Comparison of ENCODE assay signal across 11 mouse cellular contexts in the genomic region with DNA sequence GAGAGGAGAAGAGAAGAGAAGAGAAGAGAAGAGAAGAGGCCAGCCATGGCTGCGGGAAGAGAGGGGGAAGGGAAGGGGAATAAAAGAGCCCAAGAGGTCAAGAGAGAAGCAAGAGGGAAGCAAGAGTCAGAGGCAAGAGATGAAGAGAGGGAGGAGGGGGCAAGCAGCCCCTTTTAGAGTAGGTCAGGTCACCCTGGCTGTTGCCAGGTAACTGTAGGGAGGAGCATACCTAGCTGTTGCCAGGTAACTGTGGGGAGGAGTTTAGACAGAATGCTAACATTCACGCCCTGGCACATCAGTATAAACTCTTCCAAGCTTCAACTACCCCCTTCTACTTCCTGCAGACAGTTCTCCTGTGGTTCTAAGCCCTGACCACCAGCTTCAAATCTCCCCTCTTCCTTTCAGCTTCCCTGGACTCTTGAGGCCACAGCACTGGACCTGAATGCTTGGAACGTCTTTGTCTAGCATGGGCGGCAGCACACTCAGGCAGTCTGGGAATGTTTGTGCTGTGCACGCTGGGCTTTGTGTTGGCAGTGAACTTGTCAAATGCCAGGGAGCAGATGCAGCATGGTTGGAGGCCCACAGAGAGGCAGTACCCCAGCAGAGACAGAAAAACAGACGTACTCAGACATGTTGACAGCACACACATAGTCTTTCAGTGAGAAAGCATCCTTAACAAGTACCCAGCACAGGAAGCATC. TPM values are rescaled to one million over a fixed set of nuclear protein-coding genes. Genes with fewer than 3 reads are reported as not detected.
A peak's percentile ranks its signal among the peaks of the same experiment; 100 is the strongest.
DNase-seq lines count a peak whose midpoint lies in the region; ATAC-seq lines count a peak whose summit lies in the region.
"Had no signal": no experiment of that assay in that cellular context is flagged by ENCODE, and none has a peak within 500 bp of the region (broad histone marks: within the 10 kb centered on the region; RNA-seq: fewer than 3 reads in every experiment).

No protein-coding gene starts in this region.

- H3K4me3 ChIP-seq in heart, embryonic 13.5 days, result no peak overlapping the region
- H3K4me3 ChIP-seq in limb, embryonic 10.5 days, result no peak overlapping the region
- H3K4me3 ChIP-seq in intestine, embryonic 16.5 days (ENCODE audit: low read length), result no peak overlapping the region
- H3K4me3 ChIP-seq: left cerebral cortex, adult 2 months had no signal

- H3K4me1 ChIP-seq in heart, embryonic 13.5 days, result peaks cover 18% of the 10 kb centered on the region
- peaks cover 31% of the 10 kb centered on the region for H3K4me1 ChIP-seq in limb, embryonic 10.5 days
- peaks cover 6% of the 10 kb centered on the region for H3K4me1 ChIP-seq in intestine, embryonic 16.5 days (ENCODE audit: control insufficient read depth, insufficient read depth, low read length)

- no peaks in the 10 kb centered on the region for H3K9me3 ChIP-seq in heart, embryonic 13.5 days
- no peaks in the 10 kb centered on the region for H3K9me3 ChIP-seq in limb, embryonic 10.5 days (replicated peaks)
- H3K9me3 ChIP-seq in intestine, embryonic 16.5 days (ENCODE audit: control insufficient read depth, low read length), result no peaks in the 10 kb centered on the region

- H3K4me2 ChIP-seq in heart, embryonic 13.5 days, result no peak overlapping the region
- no peak overlapping the region for H3K4me2 ChIP-seq in intestine, embryonic 16.5 days (ENCODE audit: low read depth, low read length)

- H3K27ac ChIP-seq in heart, embryonic 13.5 days (replicated peaks), result 0 out of 2 replicates have a peak overlapping the region, but pooled peaks have one; percentile 45
- H3K27ac ChIP-seq in limb, embryonic 10.5 days, result peak overlapping the region; percentile 54
- no peak overlapping the region for H3K27ac ChIP-seq in intestine, embryonic 16.5 days (ENCODE audit: low read length)
- H3K27ac ChIP-seq: left cerebral cortex, adult 2 months had no signal

- H3K9ac ChIP-seq in heart, embryonic 13.5 days, result peak overlapping the region; percentile 6; the same call in 1 of the 2 replicates
- no peak overlapping the region for H3K9ac ChIP-seq in intestine, embryonic 16.5 days (ENCODE audit: low read depth, low read length)

- H3K36me3 ChIP-seq in heart, embryonic 13.5 days, result no peaks in the 10 kb centered on the region
- H3K36me3 ChIP-seq in limb, embryonic 10.5 days, result no peaks in the 10 kb centered on the region
- H3K36me3 ChIP-seq in intestine, embryonic 16.5 days (ENCODE audit: control insufficient read depth, insufficient read depth, low read length), result no peaks in the 10 kb centered on the region

- no peak for ATAC-seq in heart, embryonic 13.5 days (ENCODE audit: extremely low read depth, insufficient number of reproducible peaks, low FRiP score, low TSS enrichment)
- ATAC-seq in intestine, embryonic 16.5 days, result no peak

- DNase-seq in heart, adult 9 months (ENCODE audit: low spot score in 2 of 2), result no peak
- DNase-seq in Muller cell, postnatal 12 days (ENCODE audit: inconsistent ontology term), result peak; percentile 78
- peak; percentile 66 for DNase-seq in embryo, embryonic 10.5 days (ENCODE audit: low spot score)
- DNase-seq in limb, embryonic 10.5 days (ENCODE audit: low spot score), result no peak
- DNase-seq in yolk sac, embryonic 10.5 days (ENCODE audit: low spot score), result no peak
- DNase-seq: adrenal gland, postnatal 14 days; heart, postnatal 4 days; kidney, postnatal 10 days had no signal

- no peaks in the 10 kb centered on the region for H3K27me3 ChIP-seq in heart, embryonic 13.5 days (replicated peaks)
- no peaks in the 10 kb centered on the region for H3K27me3 ChIP-seq in limb, embryonic 10.5 days (ENCODE audit: low read depth, poor library complexity, severe bottlenecking)
- no peaks in the 10 kb centered on the region for H3K27me3 ChIP-seq in intestine, embryonic 16.5 days (replicated peaks; ENCODE audit: control insufficient read depth, insufficient read depth, low read length)

- 33% methylated on average over 6 of the region's 6 CpGs for WGBS in heart, embryonic 13.5 days
- 58% methylated on average over 6 of the region's 6 CpGs for WGBS in limb, embryonic 10.5 days
- 37% methylated on average over 6 of the region's 6 CpGs for WGBS in intestine, embryonic 16.5 days

RNA-seq across cellular contexts. Expression of gene Angptl1, which starts 51.0 kb away (rescaled TPM):
- polyA plus RNA-seq in heart, embryonic 13.5 days (2015; fragmentation: Nextera tagmentation; extraction: Ambion mirVana), result 2.7 and 2.8 TPM in 2 replicates
- 1.7 and 2.4 TPM in 2 replicates for polyA plus RNA-seq in limb, embryonic 10.5 days (2016; fragmentation: Nextera tagmentation; extraction: Ambion mirVana)
- polyA plus RNA-seq in intestine, embryonic 16.5 days (2015; fragmentation: Nextera tagmentation; extraction: Ambion mirVana), result 29.4 and 29.8 TPM in 2 replicates

Comparison
In these comparisons a context has a peak if more than half of its experiments do, and no peak if none do; other contexts are left out.
1. DNase-seq: peak in Muller cell, postnatal 12 days (single experiment) and embryo, embryonic 10.5 days (single experiment); none in heart, adult 9 months (0 of 2), limb, embryonic 10.5 days (single experiment) and yolk sac, embryonic 10.5 days (single experiment).